8 mouse cellular contexts compared by ENCODE assay signal in the genomic region with DNA sequence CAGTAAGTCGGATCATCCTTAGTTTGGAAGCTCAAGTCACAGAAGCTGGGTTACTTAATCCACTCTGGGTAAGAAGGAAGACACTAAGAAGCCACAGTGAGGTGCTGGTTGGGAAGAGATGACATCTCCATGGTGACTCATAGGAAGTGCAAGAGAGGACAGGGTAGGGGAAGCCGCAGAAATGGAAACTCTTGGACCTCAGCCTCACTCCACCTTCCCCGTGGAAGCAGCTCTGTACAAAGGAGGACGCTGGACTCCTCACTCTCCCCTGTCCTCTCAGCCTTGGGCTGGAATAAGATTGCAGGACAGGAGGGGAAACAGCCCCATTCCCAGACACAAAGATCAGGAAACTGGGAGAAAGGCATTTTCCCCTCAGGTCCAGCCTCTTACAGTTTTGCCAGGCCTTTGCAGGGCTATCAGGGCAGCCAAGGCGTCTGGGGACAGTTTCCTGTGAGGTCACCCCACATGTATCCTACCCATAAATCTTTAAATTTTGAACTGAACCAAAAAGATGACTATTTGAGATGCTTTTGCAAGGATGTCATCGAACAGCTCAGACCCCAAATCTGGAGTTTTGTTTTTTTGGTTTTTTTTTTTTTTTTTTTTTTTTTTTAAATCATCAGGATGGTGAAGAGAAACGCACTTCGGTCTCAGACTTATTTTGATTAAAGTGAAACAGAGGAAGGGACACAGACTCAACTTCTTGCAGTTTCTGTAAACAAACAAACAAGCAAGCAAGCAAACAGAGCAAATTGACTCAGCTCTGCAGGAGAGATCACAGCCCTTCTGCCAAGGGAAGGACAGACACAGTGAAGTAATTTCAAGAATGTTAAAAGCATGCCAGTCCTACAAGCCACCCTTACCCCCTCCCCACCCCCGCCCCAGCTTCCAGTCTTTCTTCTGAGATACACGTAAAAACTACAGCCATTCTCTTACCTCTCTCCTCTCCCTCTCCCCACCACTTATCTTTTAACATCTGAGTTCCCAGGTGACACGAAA.
DNase-seq lines count a peak whose midpoint lies in the region; ATAC-seq lines count a peak whose summit lies in the region.

No protein-coding gene starts in this region.

- no peaks in the 10 kb centered on the region for H3K36me3 ChIP-seq in limb, embryonic 12.5 days
- no peaks in the 10 kb centered on the region for H3K36me3 ChIP-seq in limb, embryonic 10.5 days
- H3K36me3 ChIP-seq in embryonic facial prominence, embryonic 13.5 days: 0 out of 2 replicates have a peak, but pooled peaks cover 10% of the 10 kb centered on the region
- H3K36me3 ChIP-seq in kidney, embryonic 16.5 days (ENCODE audit: insufficient read depth, low read length): no peaks in the 10 kb centered on the region; the same call in 1 of the 2 replicates
- H3K36me3 ChIP-seq in neural tube, embryonic 15.5 days: no peaks in the 10 kb centered on the region
- H3K36me3 ChIP-seq in forebrain, embryonic 16.5 days (ENCODE audit: control insufficient read depth, insufficient read depth): no peaks in the 10 kb centered on the region

- no peak for DNase-seq in limb, embryonic 10.5 days (ENCODE audit: low spot score)
- DNase-seq in left cerebral cortex, adult 18-20 months (ENCODE audit: low spot score in 2 of 2): no peak

- 0 out of 2 replicates have a peak overlapping the region, but pooled peaks have one; percentile 17 for H3K27ac ChIP-seq in limb, embryonic 12.5 days
- H3K27ac ChIP-seq in limb, embryonic 10.5 days: no peak overlapping the region
- H3K27ac ChIP-seq in embryonic facial prominence, embryonic 13.5 days: peak overlapping the region; percentile 3; the same call in 1 of the 2 replicates
- peak overlapping the region; percentile 65 for H3K27ac ChIP-seq in kidney, embryonic 16.5 days (ENCODE audit: low read length)
- peak overlapping the region; percentile 58 for H3K27ac ChIP-seq in neural tube, embryonic 15.5 days (replicated peaks)
- H3K27ac ChIP-seq in forebrain, embryonic 16.5 days (ENCODE audit: low read length): no peak overlapping the region

- no peak for ATAC-seq in limb, embryonic 12.5 days (ENCODE audit: insufficient number of reproducible peaks, insufficient read depth, low FRiP score, low TSS enrichment, low read depth)
- no peak for ATAC-seq in embryonic facial prominence, embryonic 13.5 days (ENCODE audit: insufficient number of reproducible peaks, insufficient read depth, low FRiP score, low TSS enrichment, low read depth)
- 0 out of 2 replicates have a peak, but pooled peaks have one; percentile 58 for ATAC-seq in kidney, embryonic 16.5 days (ENCODE audit: low FRiP score, low TSS enrichment)
- no peak for ATAC-seq in neural tube, embryonic 15.5 days (ENCODE audit: low FRiP score)
- no peak for ATAC-seq in forebrain, embryonic 16.5 days
- no peak for ATAC-seq in inflammation-experienced regulatory T-cells, adult 6 months

- H3K4me2 ChIP-seq in limb, embryonic 12.5 days: no peak overlapping the region
- no peak overlapping the region for H3K4me2 ChIP-seq in embryonic facial prominence, embryonic 13.5 days
- H3K4me2 ChIP-seq in kidney, embryonic 16.5 days (replicated peaks; ENCODE audit: low read depth, low read length): no peak overlapping the region
- H3K4me2 ChIP-seq in neural tube, embryonic 15.5 days: no peak overlapping the region
- no peak overlapping the region for H3K4me2 ChIP-seq in forebrain, embryonic 16.5 days (ENCODE audit: low read length)

- WGBS in limb, embryonic 12.5 days: 39% methylated on average over 11 of the region's 11 CpGs
- 41% methylated on average over 11 of the region's 11 CpGs for WGBS in limb, embryonic 10.5 days
- 37% methylated on average over 11 of the region's 11 CpGs for WGBS in embryonic facial prominence, embryonic 13.5 days
- WGBS in kidney, embryonic 16.5 days: 46% methylated on average over 11 of the region's 11 CpGs
- 59% methylated on average over 11 of the region's 11 CpGs for WGBS in neural tube, embryonic 15.5 days
- WGBS in forebrain, embryonic 16.5 days: 64% methylated on average over 11 of the region's 11 CpGs

- H3K9me3 ChIP-seq in limb, embryonic 12.5 days: no peaks in the 10 kb centered on the region
- no peaks in the 10 kb centered on the region for H3K9me3 ChIP-seq in limb, embryonic 10.5 days (replicated peaks)
- H3K9me3 ChIP-seq in embryonic facial prominence, embryonic 13.5 days: no peaks in the 10 kb centered on the region
- H3K9me3 ChIP-seq in kidney, embryonic 16.5 days (ENCODE audit: low read length): no peaks in the 10 kb centered on the region
- no peaks in the 10 kb centered on the region for H3K9me3 ChIP-seq in neural tube, embryonic 15.5 days (replicated peaks)
- H3K9me3 ChIP-seq in forebrain, embryonic 16.5 days (ENCODE audit: control insufficient read depth, low read length): no peaks in the 10 kb centered on the region

- peaks cover 28% of the 10 kb centered on the region for H3K4me1 ChIP-seq in limb, embryonic 12.5 days (replicated peaks)
- H3K4me1 ChIP-seq in limb, embryonic 10.5 days: peaks cover 15% of the 10 kb centered on the region
- peaks cover 43% of the 10 kb centered on the region for H3K4me1 ChIP-seq in embryonic facial prominence, embryonic 13.5 days
- peaks cover 37% of the 10 kb centered on the region for H3K4me1 ChIP-seq in kidney, embryonic 16.5 days (ENCODE audit: insufficient read depth, low read length)
- H3K4me1 ChIP-seq in neural tube, embryonic 15.5 days: peaks cover 13% of the 10 kb centered on the region
- peaks cover 10% of the 10 kb centered on the region for H3K4me1 ChIP-seq in forebrain, embryonic 16.5 days (replicated peaks; ENCODE audit: control insufficient read depth, insufficient read depth, low read length)

- no peak overlapping the region for H3K4me3 ChIP-seq in limb, embryonic 12.5 days (replicated peaks)
- H3K4me3 ChIP-seq in limb, embryonic 10.5 days: no peak overlapping the region
- H3K4me3 ChIP-seq in embryonic facial prominence, embryonic 13.5 days: no peak overlapping the region
- no peak overlapping the region for H3K4me3 ChIP-seq in kidney, embryonic 16.5 days (ENCODE audit: low read length)
- H3K4me3 ChIP-seq in neural tube, embryonic 15.5 days (replicated peaks): no peak overlapping the region
- H3K4me3 ChIP-seq in forebrain, embryonic 16.5 days (replicated peaks; ENCODE audit: low read length): no peak overlapping the region

- H3K27me3 ChIP-seq in limb, embryonic 12.5 days: no peaks in the 10 kb centered on the region
- H3K27me3 ChIP-seq in limb, embryonic 10.5 days (ENCODE audit: low read depth, poor library complexity, severe bottlenecking): no peaks in the 10 kb centered on the region
- no peaks in the 10 kb centered on the region for H3K27me3 ChIP-seq in embryonic facial prominence, embryonic 13.5 days
- H3K27me3 ChIP-seq in kidney, embryonic 16.5 days (ENCODE audit: insufficient read depth, low read length): no peaks in the 10 kb centered on the region
- no peaks in the 10 kb centered on the region for H3K27me3 ChIP-seq in neural tube, embryonic 15.5 days (replicated peaks)
- H3K27me3 ChIP-seq in forebrain, embryonic 16.5 days (replicated peaks; ENCODE audit: control insufficient read depth, insufficient read depth, low read length): no peaks in the 10 kb centered on the region

- H3K9ac ChIP-seq in limb, embryonic 12.5 days (replicated peaks): no peak overlapping the region
- H3K9ac ChIP-seq in embryonic facial prominence, embryonic 13.5 days: no peak overlapping the region
- no peak overlapping the region for H3K9ac ChIP-seq in kidney, embryonic 16.5 days (replicated peaks; ENCODE audit: low read length)
- H3K9ac ChIP-seq in neural tube, embryonic 15.5 days (replicated peaks): no peak overlapping the region
- H3K9ac ChIP-seq in forebrain, embryonic 16.5 days (replicated peaks; ENCODE audit: low read depth, low read length): no peak overlapping the region

Comparison
In these comparisons a context has a peak if more than half of its experiments do, and no peak if none do; other contexts are left out.
1. H3K27ac ChIP-seq: peak in limb, embryonic 12.5 days (single experiment), embryonic facial prominence, embryonic 13.5 days (single experiment), kidney, embryonic 16.5 days (single experiment) and neural tube, embryonic 15.5 days (single experiment); none in limb, embryonic 10.5 days (single experiment) and forebrain, embryonic 16.5 days (single experiment).